Mouse (Mus musculus): Measurements from ENCODE around the gene Plaa.
"Not testable (repeated sequence)": the region's sequence is repeated elsewhere in the genome, so short reads cannot be mapped to it uniquely, and the experiment has no call there.

Gene Plaa

DNA sequence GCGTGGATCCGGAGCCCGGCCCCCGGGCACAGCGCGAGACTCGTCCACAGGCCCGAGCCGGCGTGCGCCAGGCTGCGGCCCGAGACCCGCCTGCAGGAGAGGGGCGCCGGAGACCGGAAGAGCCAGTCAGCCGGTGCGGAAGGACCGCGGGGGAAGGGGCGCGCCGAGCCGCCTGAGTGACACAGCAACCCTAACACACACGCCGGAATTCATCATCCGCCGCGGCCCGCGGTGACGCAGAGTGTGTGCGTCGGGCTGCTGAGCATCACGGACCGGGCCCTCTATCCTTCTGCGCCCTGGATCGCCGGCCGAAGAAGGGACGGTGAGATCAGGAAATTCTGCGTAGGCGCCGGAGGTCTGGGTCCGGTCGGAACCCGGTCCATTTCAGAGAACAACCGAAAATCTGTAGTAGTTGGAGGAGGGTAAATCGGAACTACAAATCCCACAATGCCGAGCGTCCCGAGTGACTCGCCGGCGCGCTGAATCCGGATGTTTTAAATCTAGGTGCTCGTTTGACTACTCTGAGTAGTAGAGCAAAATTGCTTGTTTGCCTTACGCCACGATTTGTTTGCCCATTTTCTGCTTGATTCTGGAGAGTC is at the start of gene Plaa:
TSS of gene Plaa (minus strand) at position 214 of the 599 bp plus-strand sequence.
- DNase-seq: peak; percentile 94

DNA sequence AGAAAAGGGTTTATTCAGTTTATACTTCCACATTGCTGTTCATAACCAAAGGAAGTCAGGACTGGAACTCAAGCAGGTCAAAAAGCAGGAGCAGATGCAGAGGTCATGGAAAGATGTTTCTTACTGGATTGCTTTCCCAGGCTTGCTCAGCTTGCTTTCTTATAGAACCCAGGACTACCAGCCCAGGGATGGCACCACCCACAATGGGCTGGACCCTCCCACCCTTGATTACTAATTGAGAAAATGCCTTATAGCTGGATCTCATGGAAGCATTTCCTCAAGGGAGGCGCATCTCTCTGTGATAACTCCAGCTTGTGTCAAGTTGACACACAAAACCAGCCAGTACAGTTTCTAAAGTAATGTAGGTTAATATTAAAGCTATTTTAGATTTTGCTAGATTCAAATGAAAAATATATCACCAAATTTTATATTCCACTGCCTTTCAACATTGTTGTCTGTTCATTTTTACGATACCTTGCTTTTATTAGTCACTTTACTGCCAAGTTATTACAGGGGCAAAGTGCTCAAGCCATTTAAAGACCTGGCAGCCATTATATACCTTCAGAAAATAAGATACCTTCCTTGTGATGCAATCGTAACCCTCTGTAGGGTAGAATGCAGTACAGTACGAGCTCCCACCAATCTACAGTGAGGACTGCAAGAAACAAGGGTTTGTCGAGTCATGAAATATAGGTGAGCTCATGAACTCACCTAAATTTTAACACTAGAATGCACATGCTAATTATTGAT is 47.6 kb upstream of the Plaa start:
- DNase-seq: not testable (repeated sequence)

DNA sequence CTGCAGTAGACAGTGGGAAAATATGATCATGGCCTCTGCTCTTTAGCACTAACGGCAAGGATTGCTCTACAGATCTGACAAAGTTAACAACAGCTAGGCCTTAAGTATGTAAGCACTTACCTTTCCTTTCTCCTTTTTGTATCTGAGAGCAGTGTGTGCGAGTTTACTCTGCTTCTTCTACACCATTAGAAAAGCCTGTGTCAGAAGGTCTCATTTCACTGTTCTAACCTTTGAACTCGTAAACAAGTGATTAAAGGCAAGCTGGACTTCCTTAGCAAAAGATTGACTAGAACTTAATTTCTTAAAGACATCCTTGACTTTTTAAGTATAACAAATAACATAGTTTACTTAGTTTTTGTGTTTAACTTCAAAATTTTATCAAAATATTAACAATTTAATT is 46.9 kb upstream of the Plaa start, which contains the start of gene Lrrc19:
TSS of gene Lrrc19 (minus strand) at position 225 of the 400 bp plus-strand sequence.
- DNase-seq: no peak

DNA sequence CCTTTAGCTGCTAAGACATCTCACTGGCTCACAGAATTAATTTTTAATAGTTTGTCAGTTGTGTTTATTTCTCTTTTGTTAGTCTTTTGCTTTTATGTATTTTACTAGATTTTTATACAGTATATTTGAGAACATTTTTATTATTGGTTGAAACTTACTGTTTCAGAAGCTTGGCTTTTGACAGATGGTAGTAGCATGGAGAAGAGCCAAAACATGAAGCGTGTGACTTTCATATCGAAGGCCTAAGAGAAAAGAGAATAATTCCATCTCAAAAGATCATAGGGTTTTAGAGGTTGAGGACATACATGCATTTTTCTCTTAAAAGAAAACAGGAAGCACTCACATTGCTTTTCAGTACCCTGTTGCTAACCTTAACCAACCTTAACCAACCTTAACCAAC is 40.1 kb upstream of the Plaa start:
- DNase-seq: no peak

DNA sequence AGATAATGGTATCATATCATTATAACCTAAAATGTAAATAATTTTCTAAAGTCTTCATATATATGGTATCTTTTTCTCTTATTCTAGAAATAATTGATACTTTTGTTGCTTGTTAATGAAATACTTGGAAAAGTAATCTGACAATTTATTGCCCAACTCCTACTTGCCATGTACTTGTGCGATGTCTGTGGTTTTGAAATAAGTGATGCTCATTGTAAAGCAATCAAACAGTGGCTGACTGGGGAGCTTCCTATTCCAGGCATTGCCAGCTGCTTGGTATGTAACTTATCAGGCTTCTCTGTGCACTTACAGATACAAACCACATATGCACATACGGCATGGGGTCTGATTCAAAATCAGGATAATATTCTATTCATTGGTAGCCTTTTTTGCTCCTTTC is 17.0 kb upstream of the Plaa start:
- DNase-seq: no peak

DNA sequence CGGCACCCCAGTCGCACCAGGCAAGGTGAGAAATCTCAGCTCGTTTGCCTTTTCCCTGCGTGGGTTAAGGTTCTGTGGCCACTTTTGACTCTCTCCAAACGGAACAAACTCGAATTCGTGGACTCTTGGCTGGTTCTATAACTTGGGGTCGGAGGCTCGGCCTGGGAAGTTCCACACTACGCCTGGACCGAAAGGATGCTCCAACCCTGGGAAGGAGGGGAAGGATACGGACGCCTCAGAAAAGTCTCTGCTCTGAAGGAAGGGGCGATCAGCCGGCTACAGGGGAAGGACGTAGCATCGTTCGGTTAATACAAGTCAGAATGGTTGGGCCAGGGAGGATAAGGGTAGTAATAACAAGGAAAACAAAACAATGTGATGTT is 11.6 kb upstream of the Plaa start:
- no peak for DNase-seq

DNA sequence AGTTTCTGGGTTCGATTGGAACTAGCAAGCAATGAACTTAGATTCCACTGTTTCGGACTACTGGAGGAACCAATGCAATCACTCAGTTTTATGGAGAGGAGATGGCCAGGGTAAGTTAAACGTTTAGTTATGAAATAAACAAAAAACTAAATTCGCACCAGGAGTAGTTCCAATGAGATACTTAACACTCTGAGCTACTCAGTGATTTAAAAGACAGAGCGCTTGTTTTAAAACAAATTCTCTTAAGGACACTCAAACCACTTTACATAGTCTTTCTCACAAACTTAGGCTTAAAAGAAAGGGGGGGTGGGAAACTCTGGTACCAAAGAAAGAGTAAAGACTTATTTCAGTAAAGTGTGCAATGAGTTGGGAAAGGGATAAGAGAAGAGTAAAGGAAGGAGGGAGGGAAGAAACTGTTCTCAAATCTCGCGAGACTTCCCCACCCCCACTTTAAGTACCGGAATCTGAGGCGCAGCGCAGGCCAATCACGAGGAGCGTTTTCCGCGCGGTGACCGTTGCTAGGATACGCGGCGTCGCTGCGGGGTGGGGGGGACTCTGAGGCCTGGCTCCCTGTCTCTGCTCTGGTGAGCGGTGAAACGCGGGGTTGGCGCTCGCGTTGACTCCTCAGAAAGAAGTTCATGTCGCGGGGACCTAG is 11.1 kb upstream of the Plaa start, which contains the start of gene Ift74:
TSS of gene Ift74 (plus strand) at position 520 of the 655 bp plus-strand sequence.
- DNase-seq: peak; percentile 90

DNA sequence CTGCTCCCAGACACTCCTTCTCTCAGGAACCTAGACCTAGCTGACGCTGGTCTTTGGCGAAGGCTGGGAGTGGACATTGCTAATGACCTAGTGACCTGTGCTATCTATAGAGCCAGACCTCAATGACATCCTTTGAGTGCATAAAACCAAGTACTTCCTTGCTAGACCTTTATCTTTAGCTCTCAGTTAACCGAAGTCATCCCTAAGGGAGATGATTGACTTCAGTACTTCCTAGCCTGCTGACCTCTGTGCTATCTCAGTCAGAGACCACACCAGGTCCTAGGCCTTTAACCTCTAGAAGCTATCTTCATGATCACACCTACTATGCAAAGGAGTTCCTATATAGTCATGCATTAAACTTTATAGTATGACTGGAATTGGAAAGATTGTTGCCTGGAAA is 7.3 kb upstream of the Plaa start:
- no peak for DNase-seq

DNA sequence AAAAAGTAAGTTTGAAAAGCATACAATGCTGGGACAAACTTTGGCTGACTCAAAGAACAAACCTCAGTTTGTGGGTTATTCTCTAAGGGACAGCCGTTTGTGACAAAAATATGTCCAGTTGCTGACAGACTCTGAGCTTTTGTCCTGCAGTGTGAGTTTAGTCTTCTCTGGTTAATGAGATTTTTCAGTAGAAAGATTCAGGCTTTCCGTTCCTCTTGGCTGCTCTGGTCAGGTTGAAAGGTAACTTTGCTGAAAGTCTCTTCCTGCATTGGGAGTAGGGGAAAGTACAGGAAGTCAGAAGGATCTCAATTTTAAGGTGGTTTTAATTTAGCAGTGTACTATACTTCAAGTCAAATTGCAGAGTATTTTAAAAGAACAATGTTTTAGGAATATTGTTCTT is 2.5 kb upstream of the Plaa start:
- no peak for DNase-seq

DNA sequence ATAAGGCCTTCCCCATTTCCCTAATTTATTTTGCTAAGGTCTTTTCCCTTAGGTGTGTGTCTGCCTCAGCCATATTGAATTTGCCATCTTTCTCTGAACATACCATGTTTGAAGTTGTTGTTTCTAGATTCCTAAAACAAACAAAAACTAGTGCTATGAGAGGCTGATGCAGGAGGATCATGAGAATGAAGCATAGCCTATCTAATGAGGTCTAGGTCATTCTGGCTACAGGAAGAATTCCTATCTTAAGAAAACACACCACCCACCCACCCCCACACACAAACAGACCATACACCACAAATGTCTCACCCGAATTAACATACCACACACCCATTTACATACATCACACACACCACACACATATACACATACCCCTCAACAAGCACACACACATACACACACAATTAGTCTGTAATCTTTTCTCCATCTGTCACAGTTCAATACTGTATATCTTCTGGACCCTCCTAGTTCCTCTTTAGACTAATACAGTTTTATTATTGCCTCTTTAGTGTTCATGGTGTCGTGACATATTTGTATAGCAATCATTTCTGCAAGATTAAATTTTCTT is 1.5 kb upstream of the Plaa start:
- no peak for DNase-seq

DNA sequence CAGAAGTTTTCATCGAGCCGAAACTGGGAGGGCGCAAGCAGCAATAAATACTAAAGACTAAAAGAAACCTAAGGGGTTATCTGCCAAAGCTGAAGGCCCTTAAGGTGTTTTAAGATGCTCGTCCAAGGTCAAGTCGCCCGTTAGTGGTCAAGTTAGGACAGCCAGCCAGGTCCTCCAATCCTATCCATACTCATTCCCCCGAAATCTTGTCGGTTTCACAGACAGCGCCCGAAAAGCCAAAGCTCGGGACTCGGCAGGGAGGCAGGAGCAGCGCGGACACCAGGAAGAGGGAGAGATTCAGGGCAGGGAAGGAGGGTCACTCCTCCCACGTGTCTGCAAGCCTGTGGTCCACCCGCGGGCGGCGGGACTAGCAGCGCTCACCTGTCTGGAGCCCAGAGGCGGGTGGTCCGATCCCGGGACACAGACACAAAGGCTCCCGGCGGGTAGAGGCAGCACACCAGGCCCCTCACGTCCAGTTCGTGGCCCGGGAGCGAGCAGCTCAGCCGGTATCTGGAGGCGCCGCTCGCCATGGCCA is 481 bp downstream of the Plaa start:
- DNase-seq: no peak

DNA sequence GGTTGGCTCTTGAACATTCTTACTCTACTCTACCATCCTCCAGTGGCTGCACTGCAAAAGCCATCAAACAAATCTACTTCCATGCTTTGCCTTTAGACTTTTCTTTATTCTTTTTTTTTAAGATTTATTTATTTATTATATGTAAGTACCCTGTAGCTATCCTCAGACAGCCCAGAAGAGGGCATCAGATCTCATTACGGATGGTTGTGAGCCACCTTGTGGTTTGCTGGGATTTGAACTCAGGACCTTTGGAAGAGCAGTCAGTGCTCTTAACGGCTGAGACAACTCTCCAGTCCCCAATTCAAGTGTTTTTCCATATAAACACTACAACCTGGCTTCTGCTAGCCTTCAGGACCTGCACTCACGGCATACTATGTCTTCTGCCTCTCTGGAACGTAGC is 1.6 kb downstream of the Plaa start:
- DNase-seq: no peak

DNA sequence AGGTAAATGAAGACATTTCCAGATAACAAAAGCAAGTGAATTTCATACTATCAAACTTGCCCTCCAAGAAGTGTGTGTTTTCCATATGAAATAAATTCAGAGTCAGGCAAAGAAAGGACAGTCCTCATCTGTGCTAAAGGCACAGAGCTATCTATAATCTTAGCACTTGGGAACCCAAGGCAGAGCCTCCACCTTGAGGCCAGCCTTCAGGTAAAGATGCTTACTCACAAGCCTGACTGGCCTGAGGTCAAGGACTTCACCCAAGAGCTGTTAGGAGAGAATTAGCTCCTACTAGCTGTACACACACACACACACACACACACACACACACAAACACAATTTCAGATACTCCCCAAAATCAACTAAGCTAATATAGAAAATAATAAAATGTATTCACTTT is 10.3 kb downstream of the Plaa start:
- DNase-seq: no peak

DNA sequence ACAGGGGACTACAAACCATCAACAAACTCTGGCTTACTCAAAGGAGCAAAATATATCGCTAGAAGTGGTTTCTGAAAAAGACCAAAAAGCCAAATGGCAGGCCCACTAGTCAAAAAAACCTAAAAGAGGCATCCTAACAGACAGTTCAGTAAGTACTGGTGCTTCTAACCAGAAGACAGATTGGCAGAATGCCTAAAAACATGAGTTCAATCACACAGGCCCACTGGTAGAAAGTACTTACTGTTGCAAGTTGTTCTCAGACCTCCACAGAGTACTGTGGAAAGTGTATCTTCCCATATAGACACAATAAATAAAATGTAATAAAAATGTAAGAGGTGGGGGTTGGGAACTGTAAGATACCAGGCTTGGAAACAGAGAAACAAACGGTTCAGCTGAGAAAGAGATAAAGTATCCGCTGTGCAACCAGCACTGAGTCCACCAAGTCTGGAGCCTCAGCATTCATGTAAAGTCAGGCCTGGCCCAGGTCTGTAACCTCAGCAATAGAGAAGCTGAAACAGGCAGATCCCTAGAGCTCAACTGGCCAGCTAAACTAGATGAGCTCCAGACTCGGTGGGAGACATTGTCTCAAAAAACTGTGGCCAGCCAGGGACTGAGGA is 11.2 kb downstream of the Plaa start:
- no peak for DNase-seq

DNA sequence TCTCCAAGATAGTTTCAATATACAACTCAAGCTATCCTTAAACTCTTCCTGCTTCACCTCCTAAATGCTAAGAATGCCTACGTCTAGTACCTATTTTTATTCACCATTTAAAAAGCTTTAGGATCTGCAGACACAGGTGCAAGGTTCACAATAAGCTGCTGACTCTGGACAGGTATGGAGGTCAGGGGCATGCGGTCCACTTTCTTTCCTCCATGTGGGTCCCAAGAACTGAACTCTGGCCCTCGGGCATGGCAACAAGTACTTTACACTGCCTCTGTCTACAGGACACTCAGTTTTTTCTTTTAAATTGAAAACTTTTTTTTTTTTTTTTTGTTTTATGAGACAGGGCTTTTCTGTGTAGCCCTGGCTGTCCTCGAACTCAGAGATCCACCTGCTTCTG is 30.4 kb downstream of the Plaa start:
- DNase-seq: no peak

DNA sequence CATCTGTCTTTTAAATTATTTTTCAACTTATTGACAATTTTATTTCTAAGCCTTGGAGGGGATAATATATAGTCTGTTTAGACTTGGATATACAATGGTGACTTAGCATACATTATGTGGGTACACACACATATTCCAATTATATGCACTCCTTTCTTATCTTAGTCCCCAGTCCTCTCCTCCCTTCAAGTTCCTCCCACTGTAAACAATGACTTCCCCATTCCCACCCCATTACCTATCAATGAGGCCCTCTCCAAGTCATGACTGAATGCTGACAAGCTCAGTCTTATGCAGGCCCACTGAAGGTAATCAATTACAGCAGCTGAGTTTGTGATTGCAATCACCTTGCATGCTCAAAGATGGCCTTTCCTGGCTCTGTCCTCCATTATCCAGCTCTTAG is 38.7 kb downstream of the Plaa start:
- no peak for DNase-seq

DNA sequence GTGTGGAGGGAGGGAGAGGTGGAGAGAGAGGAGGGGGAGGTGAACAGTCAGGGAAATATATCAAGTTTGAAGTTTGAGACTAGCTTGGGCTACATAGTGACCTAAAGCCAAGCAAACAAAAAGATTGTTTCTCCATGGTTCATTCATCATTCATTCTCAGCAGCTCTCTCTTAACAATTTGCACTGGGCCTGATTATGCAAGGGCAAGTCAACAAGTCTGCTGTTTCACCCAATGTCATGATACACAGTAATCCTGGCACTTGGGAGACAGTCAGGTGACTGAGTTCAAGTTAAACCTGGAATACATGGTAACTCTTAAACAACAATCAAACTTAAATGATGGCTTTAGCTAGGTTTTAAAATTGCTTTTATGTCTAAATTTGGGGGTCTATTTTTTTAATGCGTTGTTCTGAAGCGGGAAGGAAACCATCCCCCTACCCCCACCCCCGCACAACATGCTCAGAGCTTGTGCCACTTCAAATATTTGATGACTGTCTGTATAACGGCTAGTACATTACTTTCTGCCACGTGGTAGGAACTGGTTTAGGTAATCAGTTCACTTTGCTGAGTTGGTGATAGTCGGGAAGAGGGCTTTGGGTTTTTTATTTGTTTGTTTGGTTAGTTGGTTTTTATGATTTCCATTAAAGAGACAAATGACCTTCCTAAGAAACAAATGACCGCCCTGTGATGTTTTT is 40.9 kb downstream of the Plaa start:
- DNase-seq: no peak

DNA sequence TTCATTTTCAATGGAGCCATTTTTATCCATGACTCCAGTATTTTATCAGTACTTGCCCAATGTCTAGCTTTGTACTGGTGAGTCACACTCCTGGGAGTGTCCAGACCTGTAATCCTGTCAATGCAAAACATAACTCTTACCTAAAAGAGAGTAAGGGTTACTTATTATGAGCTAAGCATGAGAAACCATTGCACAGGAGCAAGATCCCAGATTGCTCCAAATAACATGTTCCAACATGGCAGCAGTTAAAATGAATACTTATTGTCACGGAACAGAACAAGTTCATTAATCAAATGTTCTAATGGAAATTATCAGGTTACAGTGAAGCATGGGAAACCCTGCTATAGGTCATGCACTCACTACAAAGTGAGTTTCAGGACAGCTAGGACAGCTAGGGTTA is 42.7 kb downstream of the Plaa start:
- no peak for DNase-seq

DNA sequence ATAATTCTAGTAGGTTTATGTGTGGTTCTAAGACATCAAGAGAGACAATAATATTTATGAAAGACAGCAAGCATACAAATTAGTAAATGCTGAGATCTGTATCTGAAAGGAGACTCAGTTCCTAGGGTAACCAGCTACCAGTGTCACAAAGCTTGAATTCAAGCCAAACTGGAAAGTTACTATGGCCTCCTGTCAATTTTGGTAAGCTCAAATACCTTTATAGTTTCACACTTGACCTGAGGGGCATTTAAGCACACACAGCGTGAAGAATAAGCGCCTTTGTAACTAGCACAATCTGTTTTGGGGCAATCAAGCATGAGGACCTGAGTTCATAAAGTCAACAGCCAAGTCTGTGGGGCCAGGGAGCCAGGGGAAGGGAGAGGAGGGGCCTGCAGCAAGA is 43.8 kb downstream of the Plaa start:
- DNase-seq: no peak

DNA sequence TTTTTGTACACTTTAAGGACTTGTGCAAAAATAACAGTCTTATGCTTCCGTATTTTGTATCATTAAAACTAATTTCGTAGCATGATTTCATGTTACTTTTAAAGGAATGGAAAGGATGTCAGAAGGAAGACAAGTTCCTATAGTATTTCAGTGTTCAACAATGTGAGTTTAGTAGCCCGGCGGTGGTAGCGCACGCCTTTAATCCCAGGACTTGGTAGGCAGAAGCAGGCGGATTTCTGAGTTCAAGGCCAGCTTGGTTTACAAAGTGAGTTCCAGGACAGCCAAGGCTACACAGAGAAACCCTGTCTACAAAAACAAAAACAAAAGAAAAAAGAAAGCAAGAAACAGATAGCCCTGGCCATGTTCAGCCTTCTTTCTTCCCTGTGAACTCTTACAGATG is 45.9 kb downstream of the Plaa start:
- no peak for DNase-seq

DNA sequence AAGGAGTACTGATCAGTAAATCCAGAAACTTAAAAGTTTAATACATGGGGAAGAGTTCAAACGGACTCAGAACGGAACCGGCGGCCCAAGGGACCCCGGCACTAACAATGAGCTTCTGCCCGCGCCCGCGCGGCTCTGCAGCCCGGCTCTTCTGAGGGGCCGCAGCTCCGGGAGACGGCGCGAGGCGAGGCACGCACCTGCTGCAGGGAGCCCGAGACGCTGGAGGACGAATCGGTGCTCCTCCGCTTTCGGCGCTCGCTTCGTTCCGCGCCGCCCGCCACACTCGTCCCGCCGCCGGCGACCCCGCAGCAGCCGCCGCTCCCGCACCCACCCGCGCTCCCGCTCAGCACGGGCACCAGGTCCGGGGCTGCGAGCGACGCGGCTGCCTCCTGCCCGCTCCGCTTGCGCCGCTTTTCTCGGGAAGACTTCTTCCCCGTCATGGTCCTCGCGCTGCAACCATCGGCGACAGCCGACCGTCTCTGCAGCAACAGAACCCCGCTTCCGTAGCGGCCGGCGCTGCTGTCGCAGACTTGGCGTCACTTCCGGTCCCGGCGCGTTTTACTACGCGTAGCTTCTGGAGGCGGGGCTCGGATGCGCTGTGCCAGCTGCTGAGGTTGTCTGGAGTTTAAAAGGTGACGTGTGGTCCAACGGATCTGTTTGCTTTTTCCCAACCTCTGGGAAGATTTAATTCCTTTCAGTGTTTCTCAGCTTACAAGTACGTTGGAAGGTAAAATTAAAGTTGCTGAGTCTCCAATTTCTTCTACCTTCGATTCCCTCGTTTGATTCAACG is 46.6 kb downstream of the Plaa start, which contains the start of the genes Gm10306 and Caap1:
TSS of gene Gm10306 (plus strand) at position 282 of the 790 bp plus-strand sequence.
TSS of gene Caap1 (minus strand) at position 532 of the 790 bp plus-strand sequence.
- DNase-seq: peak; percentile 92
